Mouse (Mus musculus): ENCODE data around the gene Smpd4.

GRCm38 (mm10) chr16:17647566-17648340 is 28.6 kb downstream of the Smpd4 start:
- no peak for TF ChIP-seq CTCF (IDR thresholded peaks at IDR 0.05; ENCODE audit: insufficient read depth, low read length)
- no peak for TF ChIP-seq POLR2A (IDR thresholded peaks at IDR 0.05; ENCODE audit: borderline replicate concordance, extremely low read depth, low read depth, low read length)
